Mouse (Mus musculus) midbrain, embryonic 10.5 days (tissue): ENCODE measurements around the gene Zfp101. TPM values are rescaled to one million over a fixed set of nuclear protein-coding genes. Genes with fewer than 3 reads are reported as not detected.

ENCODE experiments used
- DNase-seq: peaks from one replicate; pipeline ENCODE4 v3.0.0-alpha.2; 2017; ENCODE audit warnings: low spot score
- H3K27ac ChIP-seq: fragments of 300-500 bp; sonication (generic); replicated peaks from 2 replicates; pipeline ENCODE4 v1.5.1; 2016; ENCODE audit warnings: mild to moderate bottlenecking
- H3K27me3 ChIP-seq: fragments of 300-500 bp; sonication (generic); 2 replicates; pipeline ENCODE4 v1.6.1; 2016; ENCODE audit warnings: low read depth, mild to moderate bottlenecking; ENCODE audit not compliant: poor library complexity, severe bottlenecking
- H3K36me3 ChIP-seq: fragments of 300-500 bp; sonication (generic); 2 replicates; pipeline ENCODE4 v1.6.1; 2016; ENCODE audit warnings: mild to moderate bottlenecking, moderate library complexity
- H3K4me1 ChIP-seq: fragments of 300-500 bp; sonication (generic); 2 replicates; pipeline ENCODE4 v1.6.1; 2016
- H3K4me3 ChIP-seq: fragments of 300-500 bp; sonication (generic); 2 replicates; pipeline ENCODE4 v1.5.1; 2016; ENCODE audit warnings: mild to moderate bottlenecking, moderate library complexity
- H3K9me3 ChIP-seq: fragments of 300-500 bp; sonication (generic); replicated peaks from 2 replicates; pipeline ENCODE4 v1.6.1; 2016; ENCODE audit warnings: mild to moderate bottlenecking
- WGBS: fragments of 180-500 bp; shearing (Covaris S2); methylation state at CpG from one replicate; pipeline ENCODE4 v1.1.7; 2016; 5-methylcytosine and 5-hydroxymethylcytosine counted together
- polyA plus RNA-seq: library from polyadenylated mRNA; unstranded; fragments of >200 nt; fragmentation: Nextera tagmentation; extraction: Ambion mirVana; gene quantifications from 2 replicates; pipeline ENCODE4 v1.2.1, GENCODE M21; 2016

The Zfp101 gene
- polyA plus RNA-seq, result 16.8 and 18.0 TPM in 2 replicates

DNA sequence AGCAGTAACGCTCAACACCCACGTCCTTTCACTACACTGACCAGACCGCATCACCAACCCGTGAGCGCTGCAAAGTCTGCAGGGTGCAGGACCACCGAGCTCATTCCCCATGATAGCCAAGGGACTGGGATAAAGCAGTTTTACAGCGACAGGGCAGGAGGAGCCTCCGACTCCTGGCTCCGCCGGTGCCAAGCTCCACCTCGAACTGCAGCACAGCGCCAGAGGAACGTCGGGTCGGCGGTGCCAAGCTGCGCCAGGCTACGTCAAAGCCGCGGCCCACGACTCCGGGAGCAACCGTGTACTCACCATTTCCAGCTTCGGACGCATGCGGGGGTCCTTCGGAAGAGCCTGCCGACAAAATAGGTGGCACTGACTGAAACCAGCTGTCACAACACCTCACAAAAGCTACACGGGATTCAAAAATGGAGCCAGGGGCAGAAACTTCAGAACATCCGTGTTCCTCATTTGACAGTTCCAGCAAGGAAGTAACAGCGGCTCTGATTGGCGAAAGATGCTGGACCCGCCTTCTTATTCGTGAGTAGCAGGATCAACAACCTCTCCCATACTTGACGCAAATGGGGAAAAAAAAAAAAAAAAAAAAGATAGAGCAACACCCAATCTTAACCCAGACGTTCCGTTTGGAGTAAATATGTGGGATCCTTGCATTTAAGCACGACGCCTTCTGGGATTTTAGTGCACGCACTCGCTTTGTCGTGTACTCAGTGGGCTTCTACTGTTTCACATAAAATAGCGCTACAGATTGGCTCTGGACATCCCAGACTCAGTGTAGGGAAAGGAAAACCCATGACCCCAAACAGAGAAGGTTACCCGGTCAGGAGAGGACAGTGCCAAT lies at the start of gene Zfp101:
Gene Zfp101, minus strand, starts transcription at position 460 of the 853 bp plus-strand sequence.
- Histone ChIP-seq H3K27ac (peak within 1 kb of the TSS; percentile 86), H3K27me3 (no peaks in the 10 kb centered on the region), H3K9me3 (no peaks in the 10 kb centered on the region), H3K36me3 (peaks cover 23% of the 10 kb centered on the region), H3K4me1 (peaks cover 11% of the 10 kb centered on the region), H3K4me3 (peak within 1 kb of the TSS; percentile 96)
- under 1% methylated on average over 44 of the region's 44 CpGs for WGBS
- DNase-seq, result peak; percentile 89

DNA sequence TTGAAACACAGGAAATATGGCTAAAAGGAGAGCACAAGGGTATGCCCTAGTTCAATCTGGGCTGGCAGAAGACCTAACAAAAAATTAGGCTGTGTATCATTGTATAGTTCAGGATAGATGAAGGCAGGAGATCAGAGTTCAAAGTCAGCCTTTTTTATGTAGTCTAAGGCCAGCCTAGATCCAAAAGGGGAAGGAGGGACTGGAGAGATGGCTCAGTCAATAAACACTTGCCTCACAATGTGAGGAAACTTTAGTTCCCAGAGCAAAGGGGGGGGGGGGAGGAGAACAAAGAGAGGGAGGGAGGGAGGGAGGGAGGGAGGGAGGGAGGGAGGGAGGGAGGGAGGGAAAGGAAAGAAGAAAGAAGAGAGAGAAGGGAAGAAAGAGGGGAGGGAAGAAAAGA lies 46.7 kb upstream of the Zfp101 start:
- H3K27ac ChIP-seq, result no peak overlapping the region
- no peaks in the 10 kb centered on the region for H3K27me3 ChIP-seq
- H3K9me3 ChIP-seq, result no peaks in the 10 kb centered on the region
- no peaks in the 10 kb centered on the region for H3K36me3 ChIP-seq
- H3K4me1 ChIP-seq, result no peaks in the 10 kb centered on the region
- DNase-seq, result no peak
- H3K4me3 ChIP-seq, result no peak overlapping the region

DNA sequence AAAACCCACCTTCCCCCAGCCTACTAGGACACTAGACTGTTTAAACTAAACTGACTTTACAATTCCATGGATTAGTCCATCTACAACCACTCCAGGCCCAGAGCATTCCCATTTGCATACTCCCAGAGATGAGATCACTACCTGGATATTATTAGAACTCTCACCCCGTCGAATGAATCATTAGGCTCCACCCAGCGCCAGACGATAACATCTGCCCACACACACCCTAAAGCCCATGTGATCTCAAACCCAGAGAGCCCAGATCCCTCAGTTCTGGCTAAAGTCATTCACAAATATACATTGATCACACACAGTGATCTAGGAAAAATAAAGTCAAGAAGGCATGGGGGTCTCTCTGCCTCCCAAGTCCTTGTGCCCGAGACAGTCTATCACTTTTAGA lies 45.5 kb upstream of the Zfp101 start:
- Histone ChIP-seq H3K4me1 (no peaks in the 10 kb centered on the region), H3K9me3 (no peaks in the 10 kb centered on the region), H3K4me3 (no peak overlapping the region), H3K27me3 (no peaks in the 10 kb centered on the region), H3K27ac (no peak overlapping the region), H3K36me3 (no peaks in the 10 kb centered on the region)
- no peak for DNase-seq
- WGBS, result 85% methylated on average over 5 of the region's 5 CpGs

DNA sequence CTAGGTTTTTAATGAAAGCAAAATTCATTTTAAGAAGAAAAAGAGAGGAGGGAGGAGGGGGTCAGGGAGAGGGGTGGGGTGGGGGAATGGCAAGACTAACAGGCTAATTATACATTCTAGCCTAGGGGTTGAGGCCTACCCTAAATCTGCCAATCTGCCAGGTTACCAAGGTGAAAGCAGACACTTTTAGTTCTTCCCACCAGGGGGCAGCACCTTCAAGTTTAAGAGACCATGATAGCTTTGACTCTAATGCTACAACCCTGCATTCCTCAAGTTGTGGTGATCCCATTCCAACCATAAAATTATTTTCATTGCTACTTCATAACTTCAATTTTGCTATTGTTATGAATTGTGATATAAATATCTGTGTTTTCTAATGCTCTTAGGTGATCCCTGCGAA lies 44.7 kb upstream of the Zfp101 start:
- no peak overlapping the region for H3K27ac ChIP-seq
- WGBS, result 73% methylated on average over 1 of the region's 1 CpGs

DNA sequence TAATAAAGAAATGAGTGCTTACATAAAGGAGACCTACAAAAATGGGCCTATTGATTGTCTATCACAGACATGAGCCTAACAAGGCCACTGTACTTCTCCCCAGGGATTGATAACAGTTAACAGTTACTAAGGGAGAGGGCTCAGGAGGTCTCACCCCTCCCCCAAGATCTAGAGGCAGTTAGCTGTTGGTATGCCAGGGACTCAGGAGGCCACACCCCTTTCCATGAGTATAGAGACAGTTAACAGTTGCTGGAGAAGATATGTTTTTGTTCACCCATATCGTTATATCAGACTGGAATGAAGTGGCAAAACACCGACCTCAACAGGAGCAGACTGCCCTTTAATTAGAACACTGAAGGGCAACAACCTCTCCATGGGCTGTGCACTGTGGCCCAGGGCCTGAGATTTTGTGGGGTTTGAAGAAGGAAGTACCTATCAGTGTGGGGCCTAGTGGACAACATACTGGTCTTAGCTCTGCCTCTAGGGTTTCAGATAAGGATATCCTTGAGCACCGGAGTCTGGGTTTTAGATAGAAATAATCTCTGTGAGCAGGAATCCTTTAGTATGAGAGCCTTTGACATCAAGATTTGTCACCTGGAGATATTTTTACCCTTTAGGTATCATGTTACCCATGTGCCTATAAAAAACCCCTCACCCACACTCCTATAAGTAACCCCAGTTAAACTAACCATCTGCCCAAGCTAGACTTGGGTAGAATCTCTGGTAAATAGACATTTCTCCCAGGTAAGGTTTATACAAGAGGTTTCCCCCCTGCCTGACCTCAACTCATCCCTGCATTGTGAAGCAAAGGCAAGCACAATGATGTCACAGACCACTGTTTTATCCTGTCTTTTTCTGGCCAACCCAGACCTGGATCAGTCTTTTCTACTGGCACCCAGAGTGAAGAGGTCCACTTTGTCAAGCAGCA lies 37.8 kb upstream of the Zfp101 start, which contains the start of gene Actl9:
Gene Actl9, plus strand, starts transcription at position 878 of the 928 bp plus-strand sequence.
- H3K9me3 ChIP-seq, result no peaks in the 10 kb centered on the region
- H3K27me3 ChIP-seq, result no peaks in the 10 kb centered on the region
- 93% methylated on average over 3 of the region's 3 CpGs for WGBS
- no peaks in the 10 kb centered on the region for H3K36me3 ChIP-seq
- DNase-seq, result no peak
- no peaks in the 10 kb centered on the region for H3K4me1 ChIP-seq
- H3K27ac ChIP-seq, result no peak within 1 kb of the TSS
- H3K4me3 ChIP-seq, result no peak within 1 kb of the TSS

More for the DNA sequence above, 44.7 kb upstream of the Zfp101 start:
- H3K9me3 ChIP-seq, result no peaks in the 10 kb centered on the region
- H3K4me3 ChIP-seq, result no peak overlapping the region
- no peaks in the 10 kb centered on the region for H3K27me3 ChIP-seq
- no peaks in the 10 kb centered on the region for H3K36me3 ChIP-seq
- peak; percentile 64 for DNase-seq
- no peaks in the 10 kb centered on the region for H3K4me1 ChIP-seq

DNA sequence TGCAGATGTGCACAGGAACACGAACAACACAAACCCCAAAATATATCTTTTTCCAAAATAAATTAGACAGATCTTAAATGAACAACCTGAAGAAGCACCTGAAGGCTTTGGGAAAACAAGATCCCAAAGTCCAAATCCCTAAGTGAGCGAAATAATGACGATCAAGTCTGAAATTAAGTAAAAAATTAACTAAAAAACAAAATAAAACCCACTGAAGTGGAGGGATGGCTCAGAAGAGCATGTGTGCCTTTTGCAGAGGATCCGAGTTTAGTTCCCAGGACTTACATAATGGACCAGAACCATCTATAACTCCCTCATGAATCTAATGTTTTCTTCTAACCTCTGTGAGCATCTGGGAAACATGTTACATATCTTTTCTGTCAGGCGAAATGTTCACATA lies 2.2 kb downstream of the Zfp101 start:
- no peaks in the 10 kb centered on the region for H3K9me3 ChIP-seq
- WGBS, result 95% methylated on average over 5 of the region's 5 CpGs
- H3K27me3 ChIP-seq, result no peaks in the 10 kb centered on the region
- no peak overlapping the region for H3K27ac ChIP-seq
- H3K4me1 ChIP-seq, result peaks cover 11% of the 10 kb centered on the region
- no peak overlapping the region for H3K4me3 ChIP-seq
- peaks cover 23% of the 10 kb centered on the region for H3K36me3 ChIP-seq
- no peak for DNase-seq

DNA sequence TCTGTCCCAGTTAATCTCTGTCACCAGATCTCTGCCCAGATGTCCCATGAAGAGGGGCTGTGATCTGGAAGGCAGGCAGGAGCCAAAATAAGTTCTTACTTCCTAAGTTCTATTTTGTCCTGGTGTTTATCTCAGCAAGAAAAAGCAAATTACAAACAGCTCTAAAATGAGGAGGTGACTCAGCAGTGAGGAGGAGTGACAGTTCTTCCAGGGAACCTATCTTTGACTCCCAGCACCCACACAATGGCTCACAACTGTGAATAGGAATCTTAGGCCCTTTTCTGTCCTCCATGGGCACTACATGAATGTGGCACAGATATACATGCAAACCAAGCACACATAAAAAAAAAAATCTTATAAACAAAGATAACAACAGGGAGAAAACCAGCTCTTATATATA lies 8.7 kb downstream of the Zfp101 start:
- Histone ChIP-seq H3K4me3 (no peak overlapping the region), H3K36me3 (peaks cover 62% of the 10 kb centered on the region), H3K9me3 (no peaks in the 10 kb centered on the region), H3K27ac (no peak overlapping the region), H3K27me3 (no peaks in the 10 kb centered on the region), H3K4me1 (no peaks in the 10 kb centered on the region)
- no peak for DNase-seq

DNA sequence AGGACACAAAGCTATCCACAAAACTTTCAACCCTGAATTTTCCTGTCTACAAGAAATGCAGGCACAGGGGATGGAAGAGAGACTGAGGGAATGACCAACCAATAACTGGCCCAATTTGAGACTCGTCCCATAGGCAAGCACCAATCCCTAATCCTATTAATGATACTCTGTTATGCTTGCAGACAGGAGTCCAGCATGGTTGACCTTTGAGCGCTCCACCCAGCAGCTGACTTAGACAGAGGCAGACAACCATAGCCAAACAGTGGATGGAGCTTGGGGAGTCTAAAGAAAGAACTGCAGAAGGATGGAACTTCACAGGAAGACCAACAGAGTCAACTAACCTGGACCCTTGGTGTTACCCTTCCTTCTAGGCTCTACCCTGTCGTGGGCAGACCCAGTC lies 21.6 kb downstream of the Zfp101 start:
- no peaks in the 10 kb centered on the region for H3K27me3 ChIP-seq
- 84% methylated on average over 3 of the region's 3 CpGs for WGBS
- no peak for DNase-seq
- no peaks in the 10 kb centered on the region; the same call in 1 of the 2 replicates for H3K9me3 ChIP-seq
- no peaks in the 10 kb centered on the region for H3K4me1 ChIP-seq
- H3K27ac ChIP-seq, result no peak overlapping the region
- peaks cover 7% of the 10 kb centered on the region for H3K36me3 ChIP-seq
- no peak overlapping the region for H3K4me3 ChIP-seq

DNA sequence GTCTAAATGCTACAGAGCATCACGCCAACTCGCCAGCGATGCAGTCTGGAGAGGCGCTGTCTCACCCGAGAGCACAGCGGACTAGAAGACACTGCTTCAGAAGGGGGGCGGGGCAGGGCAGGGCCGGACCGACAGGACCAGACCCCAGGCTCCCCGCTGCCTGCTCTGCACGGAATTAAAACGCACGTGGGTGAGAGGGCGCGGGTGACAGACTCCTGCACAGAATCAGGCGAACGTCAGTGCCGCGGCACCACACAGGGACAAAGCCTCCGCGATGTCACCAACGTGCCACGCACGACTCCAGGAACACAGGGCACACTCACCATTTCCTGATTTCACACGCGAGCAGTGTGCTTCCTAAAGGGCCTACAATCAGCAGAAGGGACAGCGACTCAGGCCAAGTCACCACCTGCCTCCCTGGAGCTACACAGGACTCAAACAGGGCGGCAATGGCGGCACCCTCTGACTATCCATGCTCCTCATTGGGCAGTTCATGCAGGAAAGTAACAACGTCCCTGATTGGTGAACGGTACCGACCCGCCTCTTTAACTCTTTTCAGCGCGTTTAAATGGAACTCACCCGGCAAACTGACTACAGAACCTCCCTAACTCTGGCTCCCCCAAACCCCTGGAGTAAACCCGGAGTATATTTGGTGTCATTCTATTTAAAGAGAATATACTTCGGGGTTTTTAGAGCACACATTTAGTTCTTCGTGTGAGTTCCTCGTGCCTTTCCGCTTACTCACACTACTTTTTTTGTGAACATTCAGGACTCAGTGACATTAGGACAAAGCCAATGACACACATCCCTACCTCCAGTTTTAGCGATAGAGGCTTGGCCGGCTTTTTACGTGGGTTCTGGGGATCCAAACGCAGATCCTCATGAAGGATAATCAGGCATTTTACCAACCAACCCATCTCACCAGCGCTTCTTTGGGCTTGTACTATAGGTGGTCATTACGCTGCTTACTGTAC lies 35.7 kb downstream of the Zfp101 start, which contains the start of gene Zfp81:
Gene Zfp81, minus strand, starts transcription at position 468 of the 974 bp plus-strand sequence.
- 4% methylated on average over 47 of the region's 47 CpGs for WGBS
- Histone ChIP-seq H3K36me3 (peaks cover 9% of the 10 kb centered on the region), H3K4me3 (peak within 1 kb of the TSS; percentile 79), H3K9me3 (peaks cover 3% of the 10 kb centered on the region; the same call in 1 of the 2 replicates), H3K27ac (peak within 1 kb of the TSS; percentile 86), H3K27me3 (no peaks in the 10 kb centered on the region), H3K4me1 (peaks cover 13% of the 10 kb centered on the region)
- peak; percentile 88 for DNase-seq

DNA sequence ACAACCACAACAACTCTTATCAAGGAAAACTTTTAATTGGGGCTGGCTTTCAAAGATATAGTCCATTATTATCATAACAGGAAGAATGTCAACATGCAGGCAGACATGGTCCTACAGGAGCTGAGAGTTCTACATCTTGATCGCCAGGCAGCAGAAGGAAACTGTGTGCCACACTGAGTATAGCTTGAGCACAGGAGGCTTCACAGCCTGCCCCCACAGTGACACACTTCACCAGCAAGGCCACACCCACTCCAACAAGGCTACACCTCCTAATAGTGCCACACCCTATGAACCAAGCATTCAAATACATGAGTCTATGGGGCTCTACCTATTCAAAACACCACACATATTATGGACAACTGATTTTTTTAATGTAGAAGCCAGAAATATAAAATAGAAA lies 41.5 kb downstream of the Zfp101 start:
- H3K9me3 ChIP-seq, result peaks cover 60% of the 10 kb centered on the region
- no peak overlapping the region for H3K27ac ChIP-seq
- peaks cover 8% of the 10 kb centered on the region for H3K4me1 ChIP-seq
- no peak for DNase-seq
- H3K4me3 ChIP-seq, result no peak overlapping the region
- H3K27me3 ChIP-seq, result no peaks in the 10 kb centered on the region
- WGBS, result 97% methylated on average over 1 of the region's 1 CpGs
- H3K36me3 ChIP-seq, result peaks cover 18% of the 10 kb centered on the region
